Mouse (Mus musculus): ENCODE results near the gene Fras1.

DNA sequence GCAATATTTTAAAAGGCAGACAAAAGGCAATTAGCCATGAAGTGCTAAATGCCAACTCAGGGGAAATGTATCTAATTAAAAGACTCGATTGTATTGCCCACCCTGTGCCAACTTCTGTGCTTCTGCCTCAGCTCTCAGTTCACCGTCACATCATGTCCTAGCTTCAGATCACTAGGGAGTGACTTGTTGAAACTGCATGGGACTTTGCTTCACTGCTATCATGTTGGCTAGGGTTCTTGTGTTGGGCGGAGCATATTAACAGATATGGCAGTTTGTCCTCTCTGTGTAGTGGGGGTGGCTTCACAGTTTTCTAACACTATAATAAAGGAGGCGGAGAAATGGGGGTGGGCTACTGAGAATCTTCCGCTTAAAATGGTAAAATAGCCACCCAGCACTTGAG is 172.2 kb downstream of the Fras1 start:
- no peak for TF ChIP-seq CTCF (IDR thresholded peaks at IDR 0.05; ENCODE audit: low read depth, low read length)
- no peak for TF ChIP-seq POLR2A (IDR thresholded peaks at IDR 0.05; ENCODE audit: borderline replicate concordance, low read depth, low read length)
